Mouse (Mus musculus) cerebellum, adult 9-10 months (tissue): ENCODE measurements around the gene Cfdp1.

ENCODE experiments used
- DNase-seq: peaks from one replicate; pipeline ENCODE4 v3.0.0; 2022

The Cfdp1 gene

DNA sequence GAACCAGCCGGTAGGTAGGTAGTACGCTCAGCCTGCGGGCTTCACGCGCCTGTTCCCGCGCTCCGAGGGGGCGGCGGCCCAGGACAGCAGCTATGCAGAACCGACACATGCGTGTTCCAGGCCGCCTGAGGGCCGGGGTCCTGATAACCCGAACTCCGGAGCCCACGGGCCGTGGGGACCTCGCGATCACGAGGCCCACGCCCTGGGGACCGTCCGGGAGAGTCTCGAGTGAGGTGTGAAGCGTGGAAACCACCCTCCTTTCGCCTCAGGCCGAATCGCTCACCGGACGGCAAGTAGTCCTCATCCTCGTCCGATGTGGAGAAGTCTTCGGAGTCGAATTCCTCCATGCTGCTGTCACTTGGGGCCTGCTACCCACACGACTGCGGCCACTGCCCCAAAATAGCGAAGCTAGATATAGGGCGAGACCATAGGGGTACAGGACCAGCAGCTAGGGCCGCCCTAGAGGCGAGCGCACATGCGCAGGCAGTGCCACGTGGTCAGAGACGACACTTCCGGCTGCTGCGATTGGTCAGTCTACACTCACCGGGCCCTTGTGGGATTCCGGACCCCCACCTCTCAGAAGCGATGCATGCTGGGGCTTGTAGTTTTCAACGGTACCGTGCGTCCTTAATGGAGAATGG, at the start of gene Cfdp1:
Gene Cfdp1, minus strand, starts transcription at position 431 of the 641 bp plus-strand sequence.
- peak; percentile 95 for DNase-seq

DNA sequence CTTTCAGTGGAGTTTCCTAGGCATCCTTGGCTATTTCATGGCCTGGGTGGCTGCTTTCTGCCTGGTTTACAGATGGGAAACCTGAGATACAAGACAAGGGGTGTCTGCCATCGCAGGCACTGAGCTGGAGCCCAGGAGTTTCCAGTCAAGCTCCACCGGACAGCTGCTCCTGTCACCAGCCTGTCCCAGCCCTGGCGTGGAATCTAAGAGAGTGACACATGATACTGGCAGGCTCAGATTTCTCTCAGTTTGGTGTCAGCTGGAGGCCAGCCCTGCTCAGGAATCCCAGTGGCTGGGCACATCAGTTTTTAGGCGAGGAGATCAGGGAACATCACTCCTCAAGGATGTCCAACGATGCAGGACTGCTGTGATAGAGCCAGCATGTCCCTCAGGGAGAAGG, 48.0 kb upstream of the Cfdp1 start:
- DNase-seq = no peak

DNA sequence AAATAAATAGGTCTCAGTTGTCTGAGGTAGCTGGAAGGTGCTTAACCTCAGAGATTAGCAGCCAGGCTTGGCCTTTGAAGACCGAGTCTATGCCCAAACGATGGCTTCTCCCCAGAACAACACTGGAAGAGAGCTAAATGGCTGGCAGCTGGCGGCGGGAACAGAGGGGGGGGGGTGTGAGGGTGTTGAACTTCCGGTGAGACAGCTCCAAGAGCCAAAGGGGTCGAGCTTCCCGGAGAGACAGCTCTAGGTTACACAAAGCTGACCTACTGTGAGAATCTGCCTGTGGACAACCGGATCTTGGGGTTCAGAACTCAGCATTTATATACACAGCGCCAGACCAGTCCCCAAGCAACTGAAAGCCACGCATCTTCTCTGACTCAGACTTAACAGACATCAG, 44.5 kb upstream of the Cfdp1 start:
- DNase-seq = no peak

DNA sequence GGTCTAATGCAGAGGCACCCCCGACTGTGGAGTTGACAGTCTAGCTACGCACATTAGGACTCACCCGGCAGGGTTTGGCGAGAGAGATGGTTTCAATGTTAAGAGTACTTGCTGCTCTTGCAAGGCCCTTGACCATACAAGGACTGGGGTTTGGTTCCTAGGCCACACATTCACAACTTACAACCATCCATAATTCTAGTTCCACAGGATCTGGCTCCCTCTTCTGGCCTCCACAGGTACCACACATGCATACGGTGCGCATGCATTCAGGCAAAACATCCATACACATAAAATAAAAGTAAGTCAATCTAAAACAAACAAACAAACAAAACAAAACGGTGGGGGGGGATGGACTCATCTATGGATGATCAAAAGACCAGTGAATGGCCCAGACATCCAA, 40.9 kb upstream of the Cfdp1 start:
- no peak for DNase-seq

DNA sequence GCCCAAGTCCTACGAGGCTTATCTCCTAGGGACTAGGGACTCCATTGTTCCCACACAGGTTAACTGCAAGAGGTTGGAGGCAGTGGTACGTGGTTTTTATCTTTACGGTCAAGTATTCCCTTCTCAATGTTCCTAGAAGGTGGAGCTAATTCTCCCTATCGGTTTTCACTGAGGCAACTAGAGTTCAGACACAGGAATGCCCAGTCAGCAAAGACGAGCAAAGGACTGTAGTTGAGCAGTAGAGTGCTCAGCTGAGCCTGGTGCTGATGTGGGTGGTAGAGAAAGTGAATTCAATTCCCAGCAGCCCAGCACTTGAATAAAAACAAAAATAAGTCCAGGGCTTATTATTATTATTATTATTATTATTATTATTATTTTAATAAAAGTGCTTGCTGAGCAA, 38.5 kb upstream of the Cfdp1 start:
- DNase-seq = no peak

DNA sequence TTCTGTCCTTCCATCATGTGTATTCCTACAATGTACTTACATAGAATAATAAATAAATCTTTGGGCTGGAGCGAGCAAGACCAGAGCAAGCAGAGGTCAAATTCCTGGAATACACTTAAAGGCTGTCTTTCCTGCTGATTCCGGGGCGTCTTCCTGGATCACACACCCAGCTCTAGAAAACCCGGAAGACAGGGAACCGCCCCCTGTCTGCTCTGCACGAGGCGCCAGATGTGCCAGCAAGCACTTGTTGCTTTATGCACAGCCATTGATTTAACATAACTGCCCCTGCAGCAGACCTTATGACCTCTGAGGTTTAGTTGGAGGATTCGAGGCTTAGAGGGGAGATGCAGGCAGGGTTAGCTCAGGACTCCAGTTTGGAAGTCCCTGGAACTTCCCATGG, 37.9 kb upstream of the Cfdp1 start:
- no peak for DNase-seq

DNA sequence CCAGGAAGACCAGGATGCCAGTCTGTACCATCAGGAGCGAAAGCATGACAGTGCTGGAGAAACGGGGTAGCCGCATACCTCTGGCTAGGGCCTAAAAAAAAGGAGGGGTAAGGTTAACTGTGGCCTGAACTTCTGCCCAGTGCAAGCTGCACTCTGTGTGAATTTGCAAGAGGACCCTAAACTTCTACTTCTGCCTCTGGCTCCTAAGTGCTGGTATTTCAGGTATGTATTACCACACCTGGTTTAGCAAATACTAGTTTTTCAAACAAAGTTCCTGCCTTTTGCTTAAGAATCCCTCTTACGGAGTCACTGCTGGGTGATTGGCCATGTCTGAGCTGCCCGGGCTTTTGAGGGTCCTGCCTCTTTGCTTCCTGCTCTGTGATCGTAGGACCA, 36.8 kb upstream of the Cfdp1 start:
- DNase-seq = no peak

DNA sequence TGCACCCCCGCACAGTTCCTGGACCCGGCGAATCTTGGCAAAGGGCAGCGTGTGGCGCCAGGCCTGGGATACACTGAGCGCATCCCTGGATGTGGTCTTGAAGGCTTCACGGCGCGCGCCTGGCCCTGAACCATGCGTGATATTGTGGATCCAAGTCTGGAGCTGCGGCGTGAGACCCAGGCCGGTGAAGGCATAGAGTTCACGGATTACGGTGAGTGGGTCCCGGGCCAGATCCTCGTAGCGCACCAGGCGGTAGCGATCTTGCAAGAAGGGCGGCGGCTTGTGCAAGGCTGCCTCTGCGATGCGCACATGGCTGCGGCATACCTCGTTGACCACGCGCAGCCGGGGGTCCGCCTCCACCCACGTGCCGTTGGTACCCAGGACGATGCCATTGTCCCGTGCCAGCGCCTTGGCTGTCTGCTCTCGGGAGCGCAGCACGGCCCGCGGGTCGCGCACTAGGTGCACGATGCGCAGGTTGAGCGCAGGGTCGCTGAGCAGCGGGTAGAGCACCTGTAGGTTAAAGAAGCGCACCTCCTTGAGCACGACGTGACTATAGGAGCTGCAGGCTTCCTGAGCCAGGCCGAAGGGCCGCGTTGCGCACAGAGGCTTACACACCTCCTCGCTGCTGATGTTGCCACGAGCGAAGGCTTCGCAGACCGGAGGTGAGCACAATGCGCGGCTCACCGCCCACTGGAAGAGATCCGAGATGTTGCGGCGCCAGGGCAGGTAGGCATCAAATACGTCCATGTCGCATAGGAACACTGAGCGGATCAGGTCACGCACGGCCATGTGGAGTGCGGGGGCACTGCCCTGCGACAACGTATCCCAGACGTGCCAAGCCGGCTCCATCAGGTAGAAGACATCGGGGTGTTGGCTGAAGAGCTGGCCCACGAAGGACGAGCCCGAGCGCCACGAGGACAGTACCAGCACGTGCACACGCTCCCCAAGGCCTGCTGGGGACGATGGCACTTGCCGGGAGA, 36.1 kb upstream of the Cfdp1 start:
- peak; percentile 60 for DNase-seq

DNA sequence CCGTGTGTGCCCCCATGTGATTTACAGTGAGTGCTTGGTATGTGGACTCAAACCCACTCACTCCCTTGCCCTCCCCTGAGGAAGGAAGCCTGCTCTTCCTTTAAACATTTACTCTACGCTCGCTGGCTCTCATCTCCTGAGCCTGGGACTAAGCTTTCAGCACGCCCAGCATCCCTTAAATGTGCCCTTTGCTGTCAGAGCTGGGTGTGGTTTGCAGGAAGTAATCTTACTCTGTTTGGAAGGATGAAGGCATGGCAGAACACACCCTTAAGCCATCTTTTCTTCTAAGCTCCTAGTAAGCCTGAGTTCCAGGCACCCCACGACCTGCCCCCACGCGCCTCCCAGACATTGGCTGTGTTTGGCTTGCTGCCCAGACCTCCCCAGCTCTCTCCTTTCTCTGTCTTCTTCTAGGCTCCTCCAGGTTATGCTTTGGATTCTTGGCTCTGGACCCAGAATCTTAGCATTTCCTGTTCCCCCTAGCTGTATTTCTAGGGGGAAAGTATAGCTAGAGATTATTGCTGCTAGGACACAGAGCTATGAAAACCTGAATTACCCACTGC, 34.1 kb upstream of the Cfdp1 start:
- DNase-seq = no peak

DNA sequence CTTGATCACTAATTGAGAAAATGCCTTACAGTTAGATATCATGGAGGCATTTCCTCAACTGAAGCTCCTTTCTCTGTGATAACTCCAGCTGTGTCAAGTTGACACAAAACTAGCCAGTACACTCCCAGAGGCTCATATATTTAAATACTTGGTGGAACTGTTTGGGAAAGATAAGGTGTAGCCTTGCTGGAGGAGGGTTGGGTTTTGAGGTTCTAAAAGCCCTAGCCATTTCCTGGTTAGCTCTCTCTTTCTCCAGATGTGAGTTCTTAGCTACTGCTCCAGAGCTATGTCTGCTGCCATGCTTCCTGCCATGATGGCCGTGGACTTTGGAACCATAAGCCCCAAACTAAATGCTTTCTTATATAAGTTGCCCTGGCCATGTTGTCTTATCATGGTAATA, 33.4 kb upstream of the Cfdp1 start:
- DNase-seq = no peak

DNA sequence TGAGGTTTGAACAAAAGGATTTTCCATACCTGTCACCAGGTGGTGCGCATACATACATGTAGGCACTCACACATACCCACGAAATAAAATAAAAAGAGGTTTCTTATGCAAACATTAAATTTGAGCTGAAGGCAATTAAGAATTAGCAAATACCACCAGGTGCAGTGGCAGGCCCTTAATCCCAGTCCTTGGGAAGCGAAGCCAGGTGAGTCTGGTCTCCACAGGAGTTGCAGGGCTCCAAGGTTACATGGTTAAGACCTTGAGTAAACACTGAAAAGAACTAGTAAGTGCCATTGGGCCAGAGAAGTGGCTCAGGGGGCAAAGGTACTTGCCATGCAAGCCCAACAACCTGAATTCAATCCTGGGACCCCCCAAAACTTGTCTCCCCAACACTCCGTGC, 29.5 kb upstream of the Cfdp1 start:
- DNase-seq = no peak

DNA sequence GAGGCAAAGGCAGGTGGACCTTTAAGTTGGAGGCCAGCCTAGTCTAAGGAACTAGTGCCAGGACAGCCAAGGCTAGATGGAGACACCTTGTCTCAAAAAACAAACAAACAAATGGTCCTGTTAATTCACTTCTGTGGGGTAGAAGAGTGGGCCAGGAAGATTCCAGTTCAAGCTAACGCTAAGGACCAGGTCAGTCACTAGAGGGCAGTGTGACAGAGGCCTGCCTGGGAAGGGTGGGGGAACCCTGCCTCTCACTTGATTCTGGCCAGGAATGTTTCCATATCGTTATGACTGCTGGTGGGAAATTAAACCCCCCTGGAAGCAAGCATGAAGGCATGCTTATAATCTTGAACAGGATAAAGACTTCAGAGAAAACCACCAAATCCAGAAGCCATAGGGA, 27.5 kb upstream of the Cfdp1 start:
- peak; percentile 67 for DNase-seq

DNA sequence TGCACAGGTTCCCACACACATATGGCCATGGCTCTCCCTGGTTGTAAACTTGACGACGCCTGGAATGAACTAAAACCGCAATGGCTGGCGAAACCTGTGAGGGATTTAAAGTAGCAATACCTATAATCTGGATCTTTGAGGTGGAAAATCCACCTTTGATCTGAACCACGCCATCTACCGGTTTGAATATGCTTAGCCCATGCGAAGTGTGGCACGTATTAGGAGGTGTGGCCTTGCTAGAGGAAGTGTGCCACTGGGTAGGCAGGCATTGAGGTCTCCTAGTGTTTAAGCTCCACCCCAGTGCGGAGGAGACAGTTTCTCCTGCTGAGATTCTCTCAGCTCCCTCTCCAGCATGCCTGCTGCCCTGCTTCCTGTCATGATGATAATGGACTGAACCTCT, 23.6 kb upstream of the Cfdp1 start:
- peak; percentile 50 for DNase-seq

DNA sequence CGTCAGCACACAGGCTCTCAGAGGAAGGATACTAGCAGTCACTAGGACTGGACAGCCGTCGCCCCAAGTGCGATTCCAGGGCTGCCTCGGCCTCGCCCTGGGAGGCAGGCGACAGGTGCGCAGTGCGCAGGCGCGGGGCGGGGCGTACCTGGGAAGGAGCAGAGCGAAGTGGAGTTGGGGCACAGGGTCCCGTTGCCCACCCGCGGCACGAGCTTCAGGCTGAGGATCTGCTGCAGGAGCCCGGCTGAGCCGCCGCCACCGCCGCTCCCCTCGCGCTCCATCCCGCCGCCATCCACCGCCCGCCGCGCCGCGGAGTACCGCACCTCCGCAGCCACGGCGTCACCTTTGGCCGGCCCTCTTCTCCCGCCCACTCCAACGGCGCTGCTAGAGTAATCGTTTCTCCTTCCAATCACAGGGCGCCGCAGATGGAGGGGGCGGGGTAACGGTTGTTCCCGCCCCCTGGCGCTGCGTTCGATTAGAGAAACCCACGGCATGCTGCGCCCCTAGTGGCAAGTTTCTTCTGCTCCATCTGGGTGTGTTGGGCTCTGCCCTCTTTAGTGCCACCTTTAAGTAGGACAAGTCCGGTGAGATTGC, 22.4 kb upstream of the Cfdp1 start, which contains the start of gene Tmem170:
Gene Tmem170, minus strand, starts transcription at position 396 of the 594 bp plus-strand sequence.
- DNase-seq = peak; percentile 100

DNA sequence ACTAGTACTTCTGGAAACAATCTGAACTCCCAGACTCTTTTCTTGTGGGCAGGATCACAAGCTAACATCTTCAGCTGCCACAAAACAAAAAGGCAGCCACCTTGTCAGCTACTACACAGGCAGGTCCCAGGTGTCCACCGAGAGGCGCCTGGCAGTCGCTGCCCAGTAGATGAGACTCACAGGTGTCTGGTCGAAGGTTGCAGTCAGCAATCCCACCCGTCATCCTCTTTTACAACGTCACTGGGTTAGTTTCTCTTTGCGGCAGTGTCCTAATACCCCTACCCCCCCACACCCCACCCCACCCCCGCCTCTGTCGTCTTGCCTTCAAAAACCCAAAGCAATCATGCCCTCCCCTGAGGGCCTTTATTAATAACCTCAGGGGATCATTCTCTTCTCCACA, 21.7 kb upstream of the Cfdp1 start:
- DNase-seq = peak; percentile 57

DNA sequence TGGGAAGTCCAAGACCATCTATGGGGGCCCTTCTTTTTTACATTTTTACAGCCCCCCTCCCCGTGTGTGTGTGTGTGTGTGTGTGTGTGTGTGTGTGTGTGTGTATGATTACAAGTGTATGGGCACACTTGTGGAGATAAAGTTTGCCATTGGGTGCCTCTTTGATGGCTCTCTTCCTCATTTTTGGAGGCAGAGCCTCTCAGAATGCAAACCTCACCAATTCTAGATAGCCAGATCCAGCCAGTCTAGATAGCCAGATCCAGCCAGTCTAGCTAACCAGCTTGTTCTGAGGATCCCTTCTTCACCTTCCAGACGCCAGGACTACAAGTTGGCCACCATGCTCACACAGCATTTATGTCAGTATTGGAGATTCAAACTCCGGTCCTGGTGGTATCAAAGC, 17.2 kb upstream of the Cfdp1 start:
- DNase-seq = no peak

DNA sequence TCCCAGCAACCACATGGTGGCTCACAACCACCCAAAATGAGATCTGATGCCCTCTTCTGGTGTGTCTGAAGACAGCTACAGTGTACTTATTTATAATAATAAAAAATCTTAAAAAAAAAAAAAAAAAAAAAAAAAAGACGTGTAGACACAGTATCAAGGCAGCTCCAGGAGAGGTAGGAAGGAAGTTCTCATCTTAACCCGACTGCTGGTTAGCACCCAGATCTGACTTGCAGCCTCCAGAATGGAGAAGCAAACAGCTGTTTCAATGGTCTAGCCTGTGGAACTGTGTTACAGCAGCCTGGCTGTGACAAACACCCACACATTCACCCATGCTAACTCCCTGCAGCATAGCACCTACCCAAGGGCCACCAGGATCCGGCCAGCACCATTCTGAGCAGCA, 16.3 kb upstream of the Cfdp1 start:
- DNase-seq = no peak

DNA sequence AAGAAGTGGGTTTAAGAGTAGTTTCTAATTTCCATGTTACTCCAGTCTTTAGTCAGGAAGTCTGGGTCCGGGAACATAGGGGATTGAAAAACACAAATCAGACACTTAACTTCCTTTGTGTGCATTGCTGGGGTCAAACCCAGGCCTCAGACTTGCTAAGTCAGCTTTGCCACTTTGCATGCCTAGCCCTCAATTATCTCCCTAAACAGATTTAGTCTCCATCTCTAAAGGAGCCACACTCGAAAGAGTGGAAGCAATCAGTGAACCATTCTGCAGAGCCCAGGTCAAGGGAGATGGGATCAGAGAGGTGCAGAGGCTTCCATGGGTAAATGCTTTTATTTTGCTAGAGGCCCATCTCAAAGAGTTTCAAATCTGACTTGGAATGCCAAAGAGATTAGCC, 14.6 kb upstream of the Cfdp1 start:
- no peak for DNase-seq

DNA sequence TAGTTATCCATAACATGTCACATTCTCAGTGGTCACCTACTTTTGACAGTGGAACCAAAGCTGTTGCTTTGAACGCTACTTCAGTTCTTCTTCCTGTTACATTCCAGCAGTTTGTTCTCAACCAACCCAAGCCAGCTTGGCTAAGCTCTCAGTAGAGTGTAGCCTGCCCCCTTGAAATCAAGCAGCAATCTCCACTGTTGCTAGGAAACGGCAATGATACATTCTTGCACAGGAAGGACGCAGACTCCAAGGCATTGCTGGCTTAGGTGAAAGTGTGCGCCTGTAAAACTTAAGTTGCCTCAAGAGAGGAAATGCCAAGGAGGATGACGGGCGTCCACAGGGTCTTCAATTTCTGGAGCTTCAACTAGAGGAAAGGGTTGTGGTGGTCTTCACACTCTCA, 11.8 kb upstream of the Cfdp1 start:
- DNase-seq = no peak

DNA sequence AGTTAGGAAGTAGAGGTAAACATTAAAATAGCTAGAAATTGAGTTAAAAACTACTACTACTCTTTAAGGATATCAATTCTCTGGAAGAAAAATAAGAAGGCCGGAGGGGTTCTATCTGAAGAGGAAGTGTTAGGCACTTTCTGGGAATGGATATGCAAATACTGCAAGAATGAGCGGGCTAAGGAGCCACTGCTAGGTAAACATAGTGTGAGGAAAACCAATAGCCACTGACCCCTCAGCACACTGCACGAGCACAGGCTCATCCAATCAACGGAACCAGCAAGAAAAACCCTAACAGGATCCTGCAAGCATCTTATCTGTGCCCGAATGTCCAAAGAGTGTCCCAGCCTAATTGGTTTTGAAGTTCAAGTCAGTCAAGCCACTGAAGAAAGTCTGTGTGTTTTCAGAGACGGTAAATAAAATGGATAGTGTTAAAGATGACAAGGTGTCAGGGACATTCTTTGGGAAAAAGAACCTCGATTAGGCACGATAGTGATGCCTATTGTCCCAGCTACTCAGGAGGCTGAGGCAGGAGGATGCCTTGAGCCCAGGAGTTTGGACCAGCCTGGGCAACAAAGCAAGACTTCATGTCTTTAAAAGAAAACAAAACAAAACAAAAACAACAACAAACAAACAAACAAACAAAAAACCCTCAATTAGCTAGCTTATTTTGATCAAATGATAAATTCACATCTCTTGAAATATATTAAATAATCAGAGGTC, 11.2 kb upstream of the Cfdp1 start:
- DNase-seq = no peak

DNA sequence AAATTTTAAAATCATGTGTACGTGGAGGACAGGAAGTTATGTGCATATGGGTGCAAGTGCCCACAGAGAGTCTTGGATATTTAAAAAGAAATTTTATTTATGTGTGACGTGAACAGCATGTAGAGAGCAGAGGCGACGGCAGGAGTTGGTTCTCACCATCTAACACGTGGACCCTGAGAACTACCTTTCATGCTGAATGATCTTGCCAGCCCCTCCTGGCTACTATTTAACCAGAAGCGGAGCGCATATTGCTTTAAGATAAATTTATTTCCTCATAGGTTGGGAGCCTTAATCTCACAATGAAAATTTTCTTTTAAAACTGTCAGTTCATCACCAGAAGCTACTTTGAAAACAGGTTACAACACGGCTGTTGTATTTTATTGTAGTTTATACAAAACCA, 10.6 kb upstream of the Cfdp1 start:
- DNase-seq = no peak

DNA sequence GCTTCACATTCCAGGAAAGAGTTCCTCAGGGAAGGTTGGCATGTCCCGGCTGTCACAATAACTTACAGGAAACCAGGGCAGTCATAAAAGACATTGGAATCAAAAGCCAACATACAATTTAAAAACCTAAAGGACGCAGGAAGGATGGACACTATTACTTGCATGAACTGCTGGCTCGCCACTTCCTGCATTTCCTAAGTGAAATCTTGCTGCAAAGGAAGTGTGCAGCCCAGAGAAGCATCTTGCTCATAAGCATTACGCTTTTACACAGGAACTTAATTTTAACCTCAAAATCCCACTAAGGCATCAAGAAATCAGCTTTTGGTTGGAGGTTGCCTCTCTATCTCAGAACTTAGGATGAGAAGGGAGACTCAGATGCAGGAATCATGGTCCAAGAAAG, 9.2 kb upstream of the Cfdp1 start:
- DNase-seq = no peak

DNA sequence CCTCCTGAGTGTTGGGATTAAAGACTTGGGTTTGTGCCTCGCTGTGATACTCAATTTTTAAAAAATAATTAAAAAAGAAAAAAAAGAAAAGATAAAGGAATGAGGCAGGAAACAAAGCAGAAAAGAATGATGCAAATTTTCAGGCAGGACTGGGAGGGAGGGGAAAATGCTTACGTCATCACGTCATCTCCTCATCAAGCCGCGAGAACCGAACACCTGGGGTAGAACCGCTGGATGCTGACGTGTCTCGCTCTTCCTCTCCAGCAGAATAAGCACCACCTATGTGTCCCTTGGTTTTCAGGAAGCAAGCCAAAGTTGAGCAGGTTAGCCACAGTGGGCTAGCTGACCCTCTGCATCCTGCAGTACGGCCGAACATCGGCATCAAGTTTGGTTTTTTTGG, 1.9 kb upstream of the Cfdp1 start:
- no peak for DNase-seq
